Mouse (Mus musculus) myocyte (in vitro differentiated cells): ENCODE results near the gene Cysrt1.

ENCODE experiments used
- CEBPB ChIP-seq: IDR thresholded peaks from 2 replicates; pipeline ENCODE4 v1.6.1; 2011; ENCODE audit warnings: mild to moderate bottlenecking, moderate library complexity; ENCODE audit not compliant: poor library complexity, insufficient read depth, severe bottlenecking
- MAX ChIP-seq: IDR thresholded peaks from one replicate; pipeline ENCODE4 v1.6.1; 2011; ENCODE audit warnings: low read depth, mild to moderate bottlenecking, control low read depth
- POLR2A ChIP-seq: IDR thresholded peaks from one replicate; pipeline ENCODE4 v1.6.1; 2011; ENCODE audit warnings: low read depth, mild to moderate bottlenecking, control low read depth, moderate library complexity; ENCODE audit not compliant: insufficient read length
- POLR2AphosphoS2 ChIP-seq: IDR thresholded peaks from one replicate; pipeline ENCODE4 v1.6.1; 2011; ENCODE audit warnings: low read depth, control low read depth; ENCODE audit not compliant: insufficient read length
- REST ChIP-seq: IDR thresholded peaks from one replicate; pipeline ENCODE4 v1.6.1; 2011; ENCODE audit warnings: mild to moderate bottlenecking, control low read depth, moderate library complexity; ENCODE audit not compliant: insufficient read depth, insufficient read length
- TCF12 ChIP-seq: IDR thresholded peaks from one replicate; pipeline ENCODE4 v1.6.1; 2011; ENCODE audit warnings: mild to moderate bottlenecking, control low read depth; ENCODE audit not compliant: poor library complexity, insufficient read depth, severe bottlenecking
- USF1 ChIP-seq: IDR thresholded peaks from one replicate; pipeline ENCODE4 v1.6.1; 2011; ENCODE audit warnings: low read depth, mild to moderate bottlenecking, control low read depth, moderate library complexity

DNA sequence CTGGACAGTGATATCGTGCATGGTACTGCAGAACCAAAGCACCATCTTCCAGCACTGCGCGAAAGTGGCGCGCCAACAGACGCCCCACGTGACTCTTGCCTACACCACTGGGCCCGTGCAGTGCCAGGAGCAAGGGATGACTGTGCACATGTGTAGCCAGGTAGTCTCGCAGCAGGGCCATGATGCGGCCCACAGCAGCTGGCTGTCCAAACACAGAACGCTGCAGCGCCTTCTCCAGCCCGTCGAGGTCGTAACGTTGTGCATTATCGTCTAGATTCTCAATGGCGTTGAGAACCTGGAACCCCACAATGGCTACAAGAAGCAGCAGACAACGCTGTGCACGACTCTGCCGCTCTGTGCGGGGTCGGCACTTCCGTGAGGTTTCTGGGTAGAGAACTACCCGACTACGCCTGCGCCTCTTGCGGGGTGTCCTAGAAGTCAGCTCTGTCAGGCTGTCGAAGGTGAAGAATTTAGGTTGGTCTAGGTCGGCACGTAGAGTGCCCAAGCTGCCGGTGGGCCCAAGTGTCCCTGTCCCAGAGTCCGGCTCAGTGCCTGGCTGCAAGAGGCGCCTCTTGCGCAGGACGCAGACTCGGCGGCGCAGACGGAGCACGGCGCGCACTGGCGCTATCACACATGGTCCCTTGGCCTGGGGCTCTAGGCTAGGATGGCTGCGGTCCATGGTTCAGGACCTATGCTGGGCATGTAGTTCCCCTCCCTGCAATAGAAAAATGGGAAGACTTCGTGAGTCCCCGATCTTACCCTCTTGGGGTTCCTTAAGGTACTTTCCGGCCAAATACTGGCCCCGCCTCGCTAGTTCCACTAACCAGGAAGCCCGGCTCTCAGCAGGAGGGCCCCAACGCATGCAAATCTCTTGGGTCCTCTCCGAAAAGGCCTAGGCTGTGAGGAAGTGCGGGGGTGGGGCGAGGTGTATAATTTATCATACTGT is 46.8 kb downstream of the Cysrt1 start:
- TF ChIP-seq TCF12 (no peak), POLR2A (no peak), USF1 (no peak), POLR2AphosphoS2 (no peak), REST (no peak), MAX (no peak), CEBPB (no peak)
